Mouse (Mus musculus): ENCODE data around the gene Olfr60.

- TF ChIP-seq CTCF (IDR thresholded peaks at IDR 0.05; ENCODE audit: low read depth, low read length) (no peak), GATA1 (IDR thresholded peaks at IDR 0.05; ENCODE audit: borderline replicate concordance, low read length) (no peak), TAL1 (conservative IDR thresholded peaks at IDR 0.05; ENCODE audit: low read depth, low read length) (no peak), POLR2AphosphoS5 (IDR thresholded peaks at IDR 0.05; ENCODE audit: insufficient replicate concordance, low read depth, low read length) (no peak), GATA2 (IDR thresholded peaks at IDR 0.05; ENCODE audit: borderline replicate concordance, low read depth, low read length) (no peak)
These were observed 64.6 kb downstream of the Olfr60 start for GRCm38 (mm10) chr7:140296876-140297275.

Measured in G1E (cell line).